Mouse (Mus musculus) splenic B cell, adult 2 months (primary cell): ENCODE measurements around the gene Pnpla2.
A peak's percentile ranks its signal among the peaks of the same experiment; 100 is the strongest.

ENCODE experiments used
- DNase-seq: peaks from one replicate; pipeline ENCODE4 v3.0.0-alpha.2; 2011; ENCODE audit warnings: low read depth, low spot score
- H3K27me3 ChIP-seq: 2 replicates; pipeline ENCODE4 v1.6.1; 2012; ENCODE audit warnings: mild to moderate bottlenecking, low read length, moderate library complexity, mixed read lengths; ENCODE audit not compliant: control insufficient read depth, poor library complexity, insufficient read depth, severe bottlenecking
- H3K36me3 ChIP-seq: 2 replicates; pipeline ENCODE4 v1.6.1; 2012; ENCODE audit warnings: mild to moderate bottlenecking, low read length, moderate library complexity, mixed read lengths; ENCODE audit not compliant: control insufficient read depth, poor library complexity, insufficient read depth, severe bottlenecking

Gene Pnpla2

GRCm38 (mm10) chr7:141465388-141466044 is 10.5 kb downstream of the Pnpla2 start:
- no peak for DNase-seq
- H3K27me3 ChIP-seq = no peaks in the 10 kb centered on the region
- H3K36me3 ChIP-seq = peaks cover under 1% of the 10 kb centered on the region

GRCm38 (mm10) chr7:141466045-141466394 is 11.0 kb downstream of the Pnpla2 start:
- H3K27me3 ChIP-seq = no peaks in the 10 kb centered on the region
- DNase-seq = no peak
- peaks cover 1% of the 10 kb centered on the region for H3K36me3 ChIP-seq

- H3K27me3 ChIP-seq = no peaks in the 10 kb centered on the region
- DNase-seq = no peak
- peaks cover 1% of the 10 kb centered on the region for H3K36me3 ChIP-seq
These were observed 11.7 kb downstream of the Pnpla2 start for GRCm38 (mm10) chr7:141466607-141467148.

GRCm38 (mm10) chr7:141467230-141468030 is 12.4 kb downstream of the Pnpla2 start, which contains the start of gene Cd151:
TSS of gene Cd151 (plus strand) at chr7:141467392.
- Histone ChIP-seq H3K36me3 (peaks cover 1% of the 10 kb centered on the region), H3K27me3 (no peaks in the 10 kb centered on the region)
- peak; percentile 78 for DNase-seq

- DNase-seq = no peak
- peaks cover 1% of the 10 kb centered on the region for H3K36me3 ChIP-seq
- no peaks in the 10 kb centered on the region for H3K27me3 ChIP-seq
These were observed 13.1 kb downstream of the Pnpla2 start for GRCm38 (mm10) chr7:141468164-141468521.

- H3K27me3 ChIP-seq = no peaks in the 10 kb centered on the region
- peaks cover 1% of the 10 kb centered on the region for H3K36me3 ChIP-seq
- peak; percentile 82 for DNase-seq
These were observed 13.7 kb downstream of the Pnpla2 start for GRCm38 (mm10) chr7:141468522-141469211.

GRCm38 (mm10) chr7:141469352-141469751 is 14.4 kb downstream of the Pnpla2 start:
- Histone ChIP-seq H3K36me3 (peaks cover 1% of the 10 kb centered on the region), H3K27me3 (no peaks in the 10 kb centered on the region)
- no peak for DNase-seq

GRCm38 (mm10) chr7:141469901-141470636 is 15.1 kb downstream of the Pnpla2 start:
- H3K27me3 ChIP-seq = no peaks in the 10 kb centered on the region
- H3K36me3 ChIP-seq = peaks cover 1% of the 10 kb centered on the region
- DNase-seq = no peak

- no peak for DNase-seq
- Histone ChIP-seq H3K27me3 (no peaks in the 10 kb centered on the region), H3K36me3 (peaks cover 1% of the 10 kb centered on the region)
These were observed 15.6 kb downstream of the Pnpla2 start for GRCm38 (mm10) chr7:141470637-141470944.

- H3K36me3 ChIP-seq = peaks cover 1% of the 10 kb centered on the region
- H3K27me3 ChIP-seq = no peaks in the 10 kb centered on the region
- DNase-seq = no peak
These were observed 16.2 kb downstream of the Pnpla2 start for GRCm38 (mm10) chr7:141471236-141471635.

GRCm38 (mm10) chr7:141472226-141472625 is 17.2 kb downstream of the Pnpla2 start:
- no peaks in the 10 kb centered on the region for H3K27me3 ChIP-seq
- peaks cover 1% of the 10 kb centered on the region for H3K36me3 ChIP-seq
- no peak for DNase-seq

GRCm38 (mm10) chr7:141472763-141473162 is 17.8 kb downstream of the Pnpla2 start:
- Histone ChIP-seq H3K36me3 (peaks cover 1% of the 10 kb centered on the region), H3K27me3 (no peaks in the 10 kb centered on the region)
- DNase-seq = no peak

GRCm38 (mm10) chr7:141474160-141474559 is 19.2 kb downstream of the Pnpla2 start:
- DNase-seq = no peak
- H3K36me3 ChIP-seq = peaks cover 1% of the 10 kb centered on the region
- H3K27me3 ChIP-seq = no peaks in the 10 kb centered on the region

- peak; percentile 88 for DNase-seq
- Histone ChIP-seq H3K36me3 (peaks cover 1% of the 10 kb centered on the region), H3K27me3 (no peaks in the 10 kb centered on the region)
These were observed 20.2 kb downstream of the Pnpla2 start, which contains the start of the genes Polr2l and Tspan4 for GRCm38 (mm10) chr7:141475011-141475804. TSS of gene Polr2l (minus strand) at chr7:141475132. TSS of gene Tspan4 (plus strand) at chr7:141475240.
